Mouse (Mus musculus) liver, postnatal 0 days (tissue): ENCODE measurements at regions not wholly inside any gene's neighbourhood (a gene's known extent, or its start where the extent isn't known, plus 50 kb on each side); places are given as distances from the start of the nearest gene placed in this dataset.

Experiments used
- CTCF ChIP-seq: sonication (generic); IDR thresholded peaks from 2 replicates; pipeline ENCODE4 v1.5.1; 2016; ENCODE audit warnings: antibody characterized with exemption, low read depth
- EP300 ChIP-seq: IDR thresholded peaks from 2 replicates; pipeline ENCODE4 v1.6.1; 2016; ENCODE audit warnings: antibody characterized with exemption, low read depth, mild to moderate bottlenecking

- TF ChIP-seq CTCF, result no peak
- no peak for TF ChIP-seq EP300
Observed at GRCm38 (mm10) chr8:89685696-89686095, 641.7 kb upstream of the Sall1 start.
